In genomic region chr11:54217384-54217783, GRCm38 (mm10) we compare ENCODE assay signal across 22 mouse cellular contexts. TPM values are rescaled to one million over a fixed set of nuclear protein-coding genes. Genes with fewer than 3 reads are reported as not detected.
DNase-seq lines count a peak whose midpoint lies in the region; ATAC-seq and TF ChIP-seq lines count a peak whose summit lies in the region.
"Had no signal": no experiment of that assay in that cellular context is flagged by ENCODE, and none has a peak within 500 bp of the region (broad histone marks: within the 10 kb centered on the region; RNA-seq: fewer than 3 reads in every experiment).

No protein-coding gene starts in this region.

- peak; percentile 23; the same call in 1 of the 2 replicates for ATAC-seq in common myeloid progenitor, adult 5-6 weeks (replicated peaks; ENCODE audit: low read depth, poor library complexity, severe bottlenecking)
- ATAC-seq: intestine, postnatal 0 days had no signal

- no peak for TF ChIP-seq POLR2A in brain, embryonic 14.5 days (IDR thresholded peaks at IDR 0.05; ENCODE audit: borderline replicate concordance, extremely low read depth, insufficient read depth, insufficient read length, poor library complexity, severe bottlenecking)

- TF ChIP-seq CTCF in brain, embryonic 14.5 days (IDR thresholded peaks at IDR 0.05; ENCODE audit: borderline replicate concordance, extremely low read depth, insufficient read depth, insufficient read length), result no peak

- DNase-seq in adrenal gland, postnatal 14 days, result peak; percentile 24
- DNase-seq in adrenal gland, postnatal 4 days (ENCODE audit: low spot score in 2 of 2), result no peak
- peak; percentile 15 for DNase-seq in ovary, postnatal 36 days (ENCODE audit: low spot score)
- DNase-seq in ovary, postnatal 10 days (ENCODE audit: low spot score), result no peak
- peak; percentile 11 for DNase-seq in brain, embryonic 14.5 days (ENCODE audit: low read depth)
- no peak for DNase-seq in urinary bladder, postnatal 36 days (ENCODE audit: low spot score in 2 of 2)
- no peak for DNase-seq in spleen, postnatal 36 days (ENCODE audit: low spot score in 2 of 2)
- DNase-seq: gastrocnemius, postnatal 36 days had no signal

RNA-seq across cellular contexts. Expression of gene Csf2, which starts 32.1 kb away (rescaled TPM):
- total RNA-seq in adrenal gland, postnatal 14 days (2021), result not detected in 2 replicates
- not detected for total RNA-seq in adrenal gland, postnatal 4 days (2021)
- polyA plus RNA-seq in brain, embryonic 14.5 days (2012; rRNA removed), result not detected in 2 replicates
- not detected in 2 replicates for total RNA-seq in common myeloid progenitor, adult 5-6 weeks (2017)
- total RNA-seq: gastrocnemius, postnatal 36 days; left cerebral cortex, adult 8-10 months; neutrophil, adult 5-6 weeks had no signal
- polyA plus RNA-seq: embryonic facial prominence, embryonic 11.5 days; forebrain, embryonic 10.5 days; frontal cortex, adult 2 months; heart, embryonic 14.5 days; hindbrain, embryonic 12.5 days; limb, embryonic 15.5 days; urinary bladder, adult 2 months had no signal

RNA-seq across cellular contexts. Expression of gene Il3, which starts 49.7 kb away (rescaled TPM):
- total RNA-seq in adrenal gland, postnatal 14 days (2021), result not detected in 2 replicates
- not detected for total RNA-seq in adrenal gland, postnatal 4 days (2021)
- polyA plus RNA-seq in brain, embryonic 14.5 days (2012; rRNA removed), result not detected in 2 replicates
- total RNA-seq in common myeloid progenitor, adult 5-6 weeks (2017), result not detected in 2 replicates
- total RNA-seq: gastrocnemius, postnatal 36 days; left cerebral cortex, adult 8-10 months; neutrophil, adult 5-6 weeks had no signal
- polyA plus RNA-seq: embryonic facial prominence, embryonic 11.5 days; forebrain, embryonic 10.5 days; frontal cortex, adult 2 months; heart, embryonic 14.5 days; hindbrain, embryonic 12.5 days; intestine, postnatal 0 days; large intestine, adult 2 months; limb, embryonic 15.5 days; lung, embryonic 15.5 days; stomach, embryonic 15.5 days; urinary bladder, adult 2 months had no signal

Comparison
In these comparisons a context has a peak if more than half of its experiments do, and no peak if none do; other contexts are left out.
1. DNase-seq: peak in adrenal gland, postnatal 14 days (single experiment), ovary, postnatal 36 days (single experiment) and brain, embryonic 14.5 days (single experiment); none in adrenal gland, postnatal 4 days (0 of 2), ovary, postnatal 10 days (single experiment), urinary bladder, postnatal 36 days (0 of 2) and spleen, postnatal 36 days (0 of 2).